Mouse (Mus musculus): ENCODE measurements around the gene Abhd11.
"Not testable (repeated sequence)": the region's sequence is repeated elsewhere in the genome, so short reads cannot be mapped to it uniquely, and the experiment has no call there.

Gene Abhd11

DNA sequence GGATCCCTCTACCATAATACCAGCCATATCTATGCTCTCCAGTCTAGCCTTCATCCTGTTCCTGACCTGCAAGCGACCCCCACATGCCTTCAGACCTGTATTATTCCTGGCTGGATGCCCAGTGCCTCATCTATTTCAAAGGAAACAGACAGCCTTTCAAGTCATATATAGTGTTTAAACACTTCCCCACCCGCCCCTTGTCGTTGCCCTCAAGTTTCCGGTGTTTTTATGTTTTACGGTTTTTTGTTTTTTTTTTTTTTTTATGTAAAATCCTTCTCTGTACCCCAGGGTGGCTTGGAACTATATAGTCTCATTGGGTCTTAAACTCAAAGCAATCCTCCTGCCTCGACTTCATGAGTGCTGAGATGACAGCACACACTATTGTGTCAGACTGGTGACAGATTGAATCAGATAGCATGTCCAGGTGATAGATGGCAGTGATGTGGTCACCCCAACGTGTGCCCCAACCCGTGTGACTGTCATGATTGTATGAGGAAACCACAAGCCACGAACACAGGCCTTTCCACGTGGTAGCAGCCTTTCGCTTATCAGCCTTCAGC, 15.8 kb downstream of the Abhd11 start:
- DNase-seq = peak; percentile 31

DNA sequence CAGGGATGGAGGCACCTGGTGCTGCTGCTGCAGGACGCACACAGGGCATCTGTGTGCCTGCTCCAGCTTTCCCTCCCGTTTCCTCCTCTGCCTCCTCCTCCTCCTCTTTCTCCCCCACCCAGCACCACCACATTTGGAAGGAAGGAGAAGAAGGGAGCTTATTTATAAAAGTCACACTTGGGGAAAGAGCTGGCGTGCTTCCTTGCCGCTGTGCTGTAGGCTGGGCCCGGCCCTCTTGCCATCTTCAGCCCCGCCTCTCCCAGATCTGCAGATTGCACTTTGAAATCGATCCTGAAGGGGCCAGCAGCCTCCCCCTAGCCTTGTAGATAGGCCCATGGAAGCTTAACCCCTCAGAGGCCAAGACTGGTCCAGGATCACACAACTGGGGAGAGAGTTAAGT, 16.9 kb downstream of the Abhd11 start:
- DNase-seq = no peak

DNA sequence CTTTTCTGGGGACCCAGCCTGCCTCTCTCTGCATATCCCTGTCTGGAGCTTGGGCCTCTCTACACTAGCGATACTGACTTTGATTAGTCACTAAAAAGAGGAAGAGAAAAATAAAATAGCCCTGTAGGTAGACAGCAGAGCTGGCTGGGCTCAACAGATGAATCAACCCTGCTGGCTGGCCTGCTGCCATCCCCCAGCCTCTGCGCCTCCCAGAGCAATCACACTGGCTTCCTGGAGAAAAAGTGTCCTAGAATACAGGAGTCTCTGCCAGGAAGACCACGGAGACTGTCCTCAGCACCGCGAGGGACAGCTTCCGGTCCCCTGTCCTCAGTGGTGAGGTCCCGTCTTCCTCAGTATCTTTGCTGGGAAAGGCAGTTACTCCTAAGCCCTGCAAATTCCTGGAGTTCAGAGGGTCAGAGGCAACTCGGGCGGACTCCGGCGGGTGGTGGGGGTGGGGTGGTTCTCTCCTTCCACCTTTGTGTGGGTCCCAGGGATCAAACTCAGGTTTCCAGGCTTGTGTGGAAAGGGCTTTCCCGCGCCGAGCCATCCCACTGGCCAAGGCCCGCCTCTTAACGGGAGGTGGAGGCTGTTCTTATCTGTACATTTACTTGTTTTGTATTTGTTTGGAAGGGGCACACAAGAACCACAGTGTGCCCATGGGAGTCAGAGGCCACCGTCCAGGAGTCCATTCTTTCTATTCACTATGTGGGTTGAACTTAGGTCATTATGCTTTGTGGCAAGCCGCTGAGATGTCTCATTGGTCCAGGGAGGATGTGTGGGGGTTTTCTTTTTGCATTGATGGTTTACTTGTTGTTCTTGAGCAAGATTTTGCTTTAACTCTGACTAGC, 20.3 kb downstream of the Abhd11 start:
- no peak for DNase-seq

DNA sequence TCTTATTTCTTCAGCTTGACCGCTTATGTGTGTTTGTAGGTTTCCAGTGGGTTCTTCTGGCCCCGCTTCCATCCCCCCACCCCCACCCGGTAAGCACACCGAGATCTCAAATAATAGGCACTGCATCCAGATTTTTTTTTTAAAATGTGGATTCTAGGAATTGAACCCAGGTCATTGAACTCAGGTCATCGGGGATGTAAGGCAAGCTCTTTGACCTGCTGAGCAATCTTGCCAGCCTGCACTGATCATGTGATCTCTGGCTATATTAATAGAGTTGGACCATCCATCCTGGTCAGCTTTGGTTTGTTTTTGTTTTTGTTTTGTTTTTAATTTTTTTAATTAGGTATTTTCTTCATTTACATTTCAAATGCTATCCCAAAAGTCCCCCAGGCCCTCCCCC, 23.6 kb downstream of the Abhd11 start:
- DNase-seq = no peak

DNA sequence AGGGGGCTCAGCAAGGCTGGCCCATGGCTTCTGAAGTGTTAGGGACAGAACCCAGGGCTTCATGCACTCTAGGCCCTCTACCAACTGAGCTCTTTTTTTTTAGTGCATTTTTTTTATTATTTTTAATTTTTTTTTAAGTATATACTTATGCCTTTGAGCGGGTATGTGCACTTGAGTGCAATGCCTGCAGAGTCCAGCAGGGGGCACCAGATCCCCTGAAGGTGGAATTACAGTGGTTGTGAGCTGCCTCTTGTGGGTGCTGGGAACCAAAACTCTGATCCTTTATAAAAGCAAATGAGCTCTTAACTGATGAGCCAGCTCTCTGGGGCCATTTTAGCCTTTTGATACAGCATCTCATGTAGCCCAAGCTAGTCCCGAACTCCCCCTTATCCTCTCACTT, 25.6 kb downstream of the Abhd11 start:
- DNase-seq = no peak

DNA sequence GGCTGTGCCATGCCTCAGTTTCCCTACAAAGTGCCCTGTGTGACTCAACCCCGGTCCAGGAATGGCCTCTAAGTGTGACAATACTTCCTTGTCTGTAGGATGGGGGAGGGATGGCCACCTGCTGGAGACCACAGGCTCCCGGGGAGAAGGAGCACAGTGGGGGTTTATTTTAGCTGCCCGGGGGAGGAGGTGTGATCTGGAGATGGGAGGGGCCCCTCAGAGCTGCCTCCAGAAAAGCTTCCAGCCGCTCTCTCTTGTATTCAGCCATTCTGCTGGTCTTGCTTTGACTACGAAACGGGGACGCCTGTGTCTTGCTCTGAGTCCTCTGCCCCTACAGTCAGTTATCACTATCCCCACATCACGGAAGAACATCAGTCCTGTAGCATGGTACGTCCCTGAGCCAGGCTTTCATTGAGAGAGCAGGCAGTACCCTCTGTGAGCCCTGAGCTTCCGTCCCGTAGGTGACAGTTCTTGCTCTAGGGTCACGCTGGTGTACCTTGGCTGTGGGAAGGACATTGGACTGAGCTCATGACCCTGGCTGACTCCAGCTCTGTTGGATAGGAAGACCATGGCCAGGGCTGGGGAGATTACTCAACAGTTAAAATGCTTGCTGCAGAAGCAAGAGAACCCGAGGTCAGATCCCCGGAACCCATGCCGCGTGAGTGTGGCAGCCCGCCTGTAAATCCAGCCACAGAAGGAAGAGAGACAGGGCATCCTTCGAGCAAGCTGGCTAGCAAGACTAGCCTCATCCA, 26.8 kb downstream of the Abhd11 start:
- DNase-seq = no peak

DNA sequence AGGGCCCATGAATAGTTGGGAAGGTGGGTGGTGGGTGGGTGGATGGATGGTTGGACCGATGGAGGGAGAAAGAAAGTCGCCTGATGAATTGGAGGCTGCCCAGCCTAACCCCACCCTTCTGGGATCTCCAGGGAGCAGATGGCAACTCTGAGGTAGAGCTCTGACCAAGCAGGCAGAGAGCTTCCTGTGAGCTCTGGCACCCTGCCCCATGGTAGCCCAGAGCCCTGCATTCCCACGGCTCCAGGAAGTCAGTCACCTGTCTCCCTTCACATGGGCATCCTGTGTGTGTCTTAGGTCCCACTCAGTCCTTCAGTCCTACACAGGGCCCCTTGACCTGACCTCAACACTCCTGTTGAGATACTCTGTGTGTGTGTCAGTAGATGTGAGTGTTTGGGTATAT, 29.0 kb downstream of the Abhd11 start:
- DNase-seq = no peak

DNA sequence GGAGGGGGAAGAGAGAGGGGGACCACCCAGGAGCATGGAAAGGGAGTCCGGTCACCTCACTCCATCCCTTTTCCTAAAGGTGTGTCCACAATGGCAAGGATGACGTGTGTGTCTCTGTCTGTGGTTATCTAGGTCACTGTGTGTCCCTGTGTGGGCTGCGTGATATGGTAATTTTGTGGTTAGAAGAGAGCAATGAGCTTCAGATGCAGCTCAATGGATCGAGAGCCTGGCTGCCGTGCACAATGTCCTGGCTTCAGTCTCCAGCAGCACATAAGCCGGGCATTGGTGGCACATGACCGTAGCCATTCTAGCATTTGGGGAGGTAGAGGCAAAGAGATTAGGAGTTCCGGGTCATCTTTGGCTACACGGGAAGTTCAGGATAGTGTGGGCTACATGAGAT, 30.6 kb downstream of the Abhd11 start:
- no peak for DNase-seq

DNA sequence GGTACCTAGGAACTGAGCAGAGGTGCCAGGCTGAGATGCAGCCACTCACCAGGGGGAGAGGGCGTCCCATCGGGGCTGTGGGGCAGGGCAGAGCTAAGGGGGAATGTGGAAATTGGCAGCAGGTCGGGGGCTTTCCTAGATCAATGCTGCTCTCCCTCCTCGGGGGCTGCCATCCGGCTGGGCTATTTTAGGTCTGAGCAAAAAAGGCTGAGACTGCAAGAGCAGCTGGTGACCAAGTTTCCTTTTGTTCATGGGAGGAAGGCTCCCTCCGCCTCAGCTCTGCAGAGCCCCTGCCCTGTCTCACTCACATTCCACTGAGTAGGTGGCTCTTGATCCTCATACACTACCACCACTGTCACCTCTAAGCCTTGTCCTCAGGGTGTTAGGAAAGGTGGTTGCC, 31.1 kb downstream of the Abhd11 start:
- no peak for DNase-seq

DNA sequence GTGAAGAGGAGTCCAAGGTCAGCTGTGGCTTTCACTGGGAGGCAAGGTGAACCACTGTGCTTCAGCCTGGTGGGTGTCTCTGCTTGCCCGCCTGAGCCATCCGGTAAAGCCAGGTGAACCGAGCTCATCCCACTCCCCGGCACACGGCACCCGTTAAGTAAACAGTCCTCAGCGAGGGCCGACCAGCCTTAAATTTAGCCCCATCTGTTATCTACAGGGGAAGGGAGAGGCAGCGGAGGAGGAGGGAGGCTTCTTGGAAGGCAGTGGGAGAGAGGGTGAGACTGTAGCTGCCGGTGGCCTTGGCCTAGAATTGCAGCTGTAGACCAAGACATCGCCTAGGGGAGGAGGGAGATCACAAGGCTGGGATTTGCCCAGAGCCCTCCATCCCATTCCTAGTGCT, 31.8 kb downstream of the Abhd11 start:
- DNase-seq = no peak

DNA sequence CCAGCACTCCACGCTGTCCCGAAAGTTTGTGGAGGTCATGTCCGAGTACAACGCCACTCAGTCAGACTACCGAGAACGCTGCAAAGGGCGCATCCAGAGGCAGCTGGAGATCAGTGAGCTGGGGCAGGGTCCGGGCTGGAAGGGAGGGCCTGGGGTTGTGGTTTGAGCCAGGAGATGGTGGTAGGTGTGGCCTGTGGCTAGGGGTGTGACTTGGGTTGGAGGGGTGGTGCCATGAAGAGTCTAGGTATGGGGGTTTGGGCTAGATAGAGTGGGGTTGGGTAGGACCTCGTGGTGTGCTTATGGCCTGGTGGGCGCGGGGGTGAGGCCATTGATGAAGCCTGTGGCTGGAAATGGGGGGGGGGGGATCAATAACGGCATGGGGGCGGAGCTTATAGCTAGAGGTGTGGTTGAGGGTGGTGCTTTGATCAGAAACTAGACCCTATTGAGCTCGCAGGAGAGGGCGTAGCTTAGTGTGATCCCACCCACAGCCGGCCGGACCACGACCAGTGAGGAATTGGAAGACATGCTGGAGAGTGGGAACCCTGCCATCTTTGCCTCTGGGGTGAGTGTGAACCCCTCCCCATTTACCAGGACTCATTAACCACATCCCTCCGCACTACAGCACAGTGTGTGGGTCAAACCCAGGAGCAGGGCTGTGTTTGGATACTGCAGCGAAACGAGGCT, 33.3 kb downstream of the Abhd11 start:
- no peak for DNase-seq

DNA sequence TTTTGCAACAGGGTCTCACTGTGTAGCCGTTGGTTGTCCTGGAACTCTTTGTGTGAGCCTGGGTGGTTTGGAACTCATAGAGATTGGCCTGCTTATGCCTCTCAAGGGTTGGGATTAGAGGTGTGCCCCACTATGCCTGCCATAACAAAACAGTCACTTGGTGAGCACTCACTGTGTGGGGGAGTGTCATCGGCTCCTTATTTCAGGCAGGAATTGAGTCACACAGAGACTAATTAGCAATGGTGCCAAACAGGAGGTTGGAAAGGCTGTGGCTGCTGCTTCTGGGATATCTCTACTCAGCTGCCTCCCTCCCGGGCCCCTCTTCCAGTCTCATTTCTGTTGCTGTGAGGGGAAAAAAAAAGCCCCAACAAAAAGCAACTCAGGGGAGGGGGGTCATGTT, 35.6 kb downstream of the Abhd11 start:
- DNase-seq = no peak

DNA sequence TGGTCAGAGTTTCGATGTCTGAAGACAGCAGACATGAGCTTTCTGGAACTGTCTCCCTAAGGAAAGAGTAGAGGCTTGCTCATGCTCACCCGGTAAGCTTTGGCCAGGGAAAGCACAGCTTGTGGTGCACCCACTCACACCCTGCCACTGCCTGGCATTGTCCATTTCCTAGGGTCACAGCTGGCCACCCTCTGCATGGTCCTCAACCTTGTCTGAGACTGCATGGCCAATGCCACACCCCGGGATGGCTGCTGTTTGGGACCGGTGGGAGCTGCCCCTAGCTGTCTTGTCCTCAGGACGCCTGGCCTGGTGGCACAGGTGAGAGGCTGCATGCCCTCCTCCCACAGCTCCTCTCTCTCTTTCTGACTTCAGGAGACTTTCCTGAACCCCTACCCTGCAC, 39.6 kb downstream of the Abhd11 start:
- DNase-seq = no peak

DNA sequence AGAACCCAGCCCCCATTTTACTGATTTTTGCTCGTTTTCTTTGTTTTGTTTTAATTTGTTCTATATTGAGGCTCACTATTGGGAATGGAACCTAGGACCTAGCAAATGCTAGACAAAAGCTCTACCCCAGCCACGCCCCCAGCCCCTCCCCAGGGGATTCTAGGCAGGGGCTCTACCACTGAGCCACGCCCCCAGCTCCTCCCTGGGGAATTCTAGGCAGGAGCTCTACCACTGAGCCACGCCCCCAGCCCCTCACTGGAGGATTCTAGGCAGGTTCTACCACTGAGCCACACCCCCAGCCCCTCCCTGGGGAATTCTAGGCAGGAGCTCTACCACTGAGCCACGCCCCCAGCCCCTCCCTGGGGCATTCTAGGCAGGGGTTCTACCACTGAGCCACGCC, 40.3 kb downstream of the Abhd11 start:
- DNase-seq = not testable (repeated sequence)

DNA sequence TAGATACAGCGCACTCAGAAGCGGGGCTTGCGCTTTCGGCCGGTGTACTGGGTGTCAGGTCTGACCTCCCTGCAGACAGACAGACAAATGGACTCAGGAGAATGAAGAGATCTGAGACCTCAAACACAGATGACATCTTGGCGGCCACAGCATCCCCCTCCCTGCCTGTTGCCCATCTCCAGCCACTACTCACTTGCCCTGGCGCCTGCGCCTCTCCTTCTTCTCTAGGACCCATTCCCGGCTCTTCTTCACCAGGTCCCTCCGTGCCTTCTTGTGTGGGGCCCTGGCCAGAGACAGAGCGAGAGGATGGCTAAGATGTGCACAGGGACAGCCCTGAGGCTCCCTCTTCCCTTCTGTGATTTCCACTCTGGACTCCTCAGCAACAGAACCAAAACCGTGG, 44.4 kb downstream of the Abhd11 start:
- no peak for DNase-seq
